Mouse (Mus musculus) kidney, postnatal 14 days (tissue): ENCODE measurements at regions not wholly inside any gene's neighbourhood (a gene's known extent, or its start where the extent isn't known, plus 50 kb on each side); places are given as distances from the start of the nearest gene placed in this dataset.

Source experiments
- DNase-seq: peaks from one replicate; pipeline ENCODE4 v3.0.0; 2022; ENCODE audit warnings: mixed read lengths

GRCm38 (mm10) chr15:88229456-88229855, 370.6 kb upstream of the Zdhhc25 start:
- no peak for DNase-seq

- DNase-seq: no peak
Measured at GRCm38 (mm10) chr15:88244606-88245005, 355.5 kb upstream of the Zdhhc25 start.

- no peak for DNase-seq
Measured at GRCm38 (mm10) chr15:88245496-88246246, 354.4 kb upstream of the Zdhhc25 start.

- DNase-seq: peak; percentile 87
Measured at GRCm38 (mm10) chr15:88247974-88248625, 352.0 kb upstream of the Zdhhc25 start.

GRCm38 (mm10) chr15:88288051-88288450, 312.1 kb upstream of the Zdhhc25 start:
- no peak for DNase-seq

- no peak for DNase-seq
Measured at GRCm38 (mm10) chr15:88288696-88289095, 311.4 kb upstream of the Zdhhc25 start.

- no peak for DNase-seq
Measured at GRCm38 (mm10) chr15:88290740-88291363, 309.2 kb upstream of the Zdhhc25 start.

GRCm38 (mm10) chr15:88299061-88299460, 301.0 kb upstream of the Zdhhc25 start:
- DNase-seq: no peak

GRCm38 (mm10) chr15:88311158-88311557, 288.9 kb upstream of the Zdhhc25 start:
- no peak for DNase-seq

- no peak for DNase-seq
Measured at GRCm38 (mm10) chr15:88314810-88315459, 285.2 kb upstream of the Zdhhc25 start.

- DNase-seq: no peak
Measured at GRCm38 (mm10) chr15:88318048-88318447, 282.1 kb upstream of the Zdhhc25 start.

GRCm38 (mm10) chr15:88319527-88319926, 280.6 kb upstream of the Zdhhc25 start:
- DNase-seq: no peak

GRCm38 (mm10) chr15:88323584-88324375, 276.3 kb upstream of the Zdhhc25 start:
- no peak for DNase-seq

- no peak for DNase-seq
Measured at GRCm38 (mm10) chr15:88325108-88325507, 275.0 kb upstream of the Zdhhc25 start.

- DNase-seq: no peak
Measured at GRCm38 (mm10) chr15:88353206-88353605, 246.9 kb upstream of the Zdhhc25 start.

GRCm38 (mm10) chr15:88360375-88361035, 239.6 kb upstream of the Zdhhc25 start:
- DNase-seq: no peak

- no peak for DNase-seq
Measured at GRCm38 (mm10) chr15:88361351-88361750, 238.8 kb upstream of the Zdhhc25 start.

GRCm38 (mm10) chr15:88362966-88363365, 237.1 kb upstream of the Zdhhc25 start:
- DNase-seq: no peak

- DNase-seq: peak; percentile 2
Measured at GRCm38 (mm10) chr15:88370366-88370765, 229.7 kb upstream of the Zdhhc25 start.

- no peak for DNase-seq
Measured at GRCm38 (mm10) chr15:88372039-88372438, 228.1 kb upstream of the Zdhhc25 start.

GRCm38 (mm10) chr15:88373923-88374322, 226.2 kb upstream of the Zdhhc25 start:
- DNase-seq: no peak

GRCm38 (mm10) chr15:88379342-88379741, 220.8 kb upstream of the Zdhhc25 start:
- DNase-seq: no peak
